Mouse (Mus musculus) midbrain, embryonic 11.5 days (tissue): ENCODE results near the gene Cntfr. TPM values are rescaled to one million over a fixed set of nuclear protein-coding genes. Genes with fewer than 3 reads are reported as not detected.
"Not testable (repeated sequence)": the region's sequence is repeated elsewhere in the genome, so short reads cannot be mapped to it uniquely, and the experiment has no call there.

ENCODE experiments used
- ATAC-seq: fragments of 200-750 bp; cut with Nextera tagmentation; 2 replicates; pipeline ENCODE4 v1.8.0; 2017; ENCODE audit warnings: moderate TSS enrichment, moderate library complexity; ENCODE audit not compliant: low FRiP score
- DNase-seq: peaks from one replicate; pipeline ENCODE4 v3.0.0; 2015; ENCODE audit warnings: low spot score; ENCODE audit errors: missing footprints
- H3K27ac ChIP-seq: fragments of 300-500 bp; sonication (generic); 2 replicates; pipeline ENCODE4 v1.5.1; 2014; ENCODE audit warnings: low read depth, low read length
- H3K27me3 ChIP-seq: fragments of 300-500 bp; sonication (generic); 2 replicates; pipeline ENCODE4 v1.6.1; 2014; ENCODE audit warnings: mild to moderate bottlenecking, low read length, moderate library complexity, mixed read lengths; ENCODE audit not compliant: control insufficient read depth, insufficient read depth
- H3K36me3 ChIP-seq: fragments of 300-500 bp; sonication (generic); 2 replicates; pipeline ENCODE4 v1.6.1; 2014; ENCODE audit warnings: mild to moderate bottlenecking, low read length, moderate library complexity, mixed read lengths; ENCODE audit not compliant: control insufficient read depth, insufficient read depth
- H3K4me1 ChIP-seq: fragments of 300-500 bp; sonication (generic); 2 replicates; pipeline ENCODE4 v1.6.1; 2014; ENCODE audit warnings: low read length; ENCODE audit not compliant: control insufficient read depth, insufficient read depth
- H3K4me2 ChIP-seq: fragments of 300-500 bp; sonication (generic); 2 replicates; pipeline ENCODE4 v1.6.1; 2014; ENCODE audit warnings: mild to moderate bottlenecking, moderate library complexity
- H3K4me3 ChIP-seq: fragments of 300-500 bp; sonication (generic); 2 replicates; pipeline ENCODE4 v1.5.1; 2014; ENCODE audit warnings: low read depth, low read length
- H3K9ac ChIP-seq: fragments of 300-500 bp; sonication (generic); 2 replicates; pipeline ENCODE4 v1.6.1; 2014; ENCODE audit warnings: low read length
- H3K9me3 ChIP-seq: fragments of 300-500 bp; sonication (generic); 2 replicates; pipeline ENCODE4 v1.6.1; 2016; ENCODE audit warnings: low read length; ENCODE audit not compliant: control insufficient read depth
- WGBS: fragments of 180-500 bp; shearing (Covaris S2); extraction: QIAGEN DNeasy Blood & Tissue Kit; methylation state at CpG from one replicate; pipeline ENCODE4 v1.1.7; 2014; 5-methylcytosine and 5-hydroxymethylcytosine counted together
- polyA plus RNA-seq: library from polyadenylated mRNA; unstranded; fragments of >200 nt; fragmentation: Nextera tagmentation; extraction: Ambion mirVana; gene quantifications from 2 replicates; pipeline ENCODE4 v1.2.1, GENCODE M21; 2014

The Cntfr gene
- polyA plus RNA-seq, 1 experiment from 2014 or later: 33.8 TPM

DNA sequence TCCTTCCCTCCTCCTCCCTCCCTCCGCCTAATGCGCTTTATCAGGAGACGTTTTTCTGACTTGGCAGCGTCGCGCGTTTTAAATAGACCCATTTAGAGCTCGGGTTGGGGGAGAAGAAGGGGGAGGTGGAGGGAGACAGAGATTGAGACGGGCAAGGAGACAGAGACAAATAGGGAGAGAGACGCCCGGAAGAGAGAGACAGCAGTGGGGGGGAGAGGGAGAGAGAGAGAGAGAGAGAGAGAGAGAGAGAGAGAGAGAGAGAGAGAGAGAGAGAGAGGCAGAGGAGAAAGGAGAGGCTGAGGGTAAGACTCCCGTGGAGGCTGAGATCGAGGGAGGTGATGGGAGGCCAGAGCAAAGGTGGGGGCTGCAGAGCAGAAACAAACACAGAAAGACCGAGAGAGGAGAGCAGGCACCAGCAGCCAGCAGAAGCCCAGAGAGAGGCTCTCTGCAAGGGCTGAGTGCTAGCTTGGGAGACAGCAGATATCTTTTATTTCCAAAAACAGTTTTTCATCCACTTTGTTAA lies 11.9 kb downstream of the Cntfr start:
- H3K36me3 ChIP-seq, H3K9me3 ChIP-seq, H3K4me3 ChIP-seq, H3K4me2 ChIP-seq, H3K9ac ChIP-seq, ATAC-seq, H3K27me3 ChIP-seq: not testable (repeated sequence)
- 1% methylated on average over 12 of the region's 14 CpGs for WGBS
- DNase-seq: peak; percentile 91
- peaks cover 27% of the 10 kb centered on the region for H3K4me1 ChIP-seq
- H3K27ac ChIP-seq: peak overlapping the region; percentile 72

DNA sequence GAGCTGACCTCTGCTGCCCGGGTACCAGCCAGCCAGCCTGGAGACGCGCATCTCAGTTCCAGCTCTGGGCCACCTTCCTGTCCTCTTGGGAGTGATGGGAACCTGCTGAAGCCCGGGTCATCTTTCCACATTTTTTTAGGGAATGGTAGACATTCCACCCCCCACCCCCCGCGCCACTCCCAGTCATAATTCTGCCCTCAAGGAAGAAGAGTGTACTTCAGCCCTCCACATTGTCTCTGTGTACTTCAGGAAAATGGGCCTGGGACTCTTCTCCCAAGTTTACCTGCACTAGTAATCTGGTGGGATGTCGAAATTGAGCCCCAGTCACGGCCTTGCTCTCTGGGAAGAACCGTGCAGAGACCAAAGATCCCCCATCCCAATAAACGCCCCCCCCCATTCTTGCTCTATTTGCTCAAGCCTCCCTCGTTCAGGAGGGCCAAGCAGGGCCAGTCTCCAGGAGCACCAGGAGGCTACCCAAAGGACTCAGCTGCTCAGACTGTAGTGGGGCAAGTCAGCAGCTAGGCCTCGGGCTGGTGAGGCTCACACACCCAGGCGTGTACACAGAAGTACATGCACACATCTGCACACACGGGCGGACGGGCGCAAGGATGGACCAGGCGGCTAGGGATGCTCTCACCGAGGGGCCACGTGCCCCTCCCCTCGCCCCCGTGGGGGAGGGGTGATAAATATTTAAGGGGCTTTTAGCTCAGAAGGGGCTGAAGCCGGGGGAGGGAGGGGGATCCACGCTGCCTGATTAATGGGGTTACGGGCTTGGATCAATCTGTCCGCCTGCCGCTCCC lies 12.6 kb downstream of the Cntfr start:
- not testable (repeated sequence) for H3K36me3 ChIP-seq, H3K9me3 ChIP-seq, H3K27me3 ChIP-seq, H3K4me3 ChIP-seq
- peak; percentile 94 for DNase-seq
- H3K4me2 ChIP-seq: peak overlapping the region; percentile 30
- under 1% methylated on average over 19 of the region's 27 CpGs for WGBS
- ATAC-seq: peak; percentile 68
- peaks cover 34% of the 10 kb centered on the region for H3K4me1 ChIP-seq
- H3K9ac ChIP-seq: peak overlapping the region; percentile 47; the same call in 1 of the 2 replicates
- peak overlapping the region; percentile 88 for H3K27ac ChIP-seq

DNA sequence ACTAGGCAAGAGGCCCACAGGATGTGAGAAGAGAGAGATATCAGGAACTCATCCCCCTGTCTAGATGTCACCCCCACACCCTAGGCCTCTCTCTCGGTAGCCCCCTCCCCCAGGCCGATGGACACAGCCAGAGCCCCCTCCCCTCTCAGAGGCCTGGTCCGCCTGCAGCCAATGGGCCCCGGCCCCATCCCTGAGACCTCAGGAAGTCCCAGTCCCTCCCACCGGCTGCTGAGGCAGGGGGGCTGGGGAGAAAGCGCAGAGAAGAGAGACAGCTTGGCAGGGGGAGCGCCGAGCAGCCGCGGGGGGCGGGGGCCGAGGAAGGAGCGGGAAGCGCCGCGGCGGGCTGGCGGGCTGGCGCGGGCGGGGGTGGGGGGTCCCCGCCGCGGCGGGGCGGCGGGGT lies 13.6 kb downstream of the Cntfr start:
- Histone ChIP-seq H3K4me1 (peaks cover 44% of the 10 kb centered on the region), H3K4me2 (peak overlapping the region; percentile 38), H3K27ac (peak overlapping the region; percentile 68)
- ATAC-seq: peak; percentile 56
- 0% methylated on average over 8 of the region's 27 CpGs for WGBS
- not testable (repeated sequence) for H3K27me3 ChIP-seq, H3K9me3 ChIP-seq, H3K9ac ChIP-seq, DNase-seq, H3K4me3 ChIP-seq, H3K36me3 ChIP-seq

DNA sequence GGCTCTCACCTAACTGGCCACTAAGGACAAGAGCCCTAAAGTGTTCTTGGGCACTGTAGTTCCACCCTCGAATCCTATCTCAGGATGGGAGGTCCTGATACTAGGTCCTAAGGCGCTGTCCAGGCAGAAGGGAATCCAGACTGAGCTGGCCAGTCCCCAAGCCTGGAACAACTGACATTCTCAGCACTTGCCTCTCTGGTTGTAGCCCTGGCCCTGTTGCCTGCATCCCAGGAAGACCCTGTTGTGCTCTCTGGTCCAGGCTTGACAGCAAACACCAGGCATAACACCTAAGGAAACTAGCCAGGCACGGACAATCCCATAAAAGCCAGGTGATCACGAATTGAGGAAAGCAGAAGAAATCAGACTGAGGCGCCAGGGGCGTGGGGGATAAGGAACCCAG lies 14.1 kb downstream of the Cntfr start:
- WGBS: 17% methylated on average over 6 of the region's 6 CpGs
- Histone ChIP-seq H3K4me1 (peaks cover 49% of the 10 kb centered on the region), H3K9ac (peak overlapping the region; percentile 60), H3K4me3 (0 out of 2 replicates have a peak overlapping the region, but pooled peaks have one; percentile 5), H3K36me3 (peaks cover 7% of the 10 kb centered on the region), H3K27ac (peak overlapping the region; percentile 68), H3K4me2 (peak overlapping the region; percentile 38), H3K9me3 (no peaks in the 10 kb centered on the region), H3K27me3 (no peaks in the 10 kb centered on the region)
- ATAC-seq (no peak), DNase-seq (peak; percentile 90)

DNA sequence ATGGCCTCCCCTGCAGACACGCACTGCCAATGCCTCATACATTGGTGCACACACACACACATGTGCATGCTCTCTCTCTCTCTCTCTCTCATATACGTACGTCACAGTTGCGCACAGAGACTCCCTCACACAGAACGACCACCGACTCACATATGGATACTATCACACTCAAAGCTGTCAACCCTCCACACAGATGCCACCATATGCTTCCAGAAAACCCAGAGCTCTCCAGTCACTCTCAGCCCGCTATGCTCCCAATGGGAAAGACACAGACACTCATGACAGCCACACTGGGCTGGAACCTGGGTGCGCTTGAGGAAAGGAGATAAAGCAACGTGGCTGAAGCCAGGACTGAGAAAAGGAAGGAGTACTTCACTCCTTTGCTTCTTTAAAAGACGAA lies 14.9 kb downstream of the Cntfr start:
- peaks cover 7% of the 10 kb centered on the region for H3K36me3 ChIP-seq
- 87% methylated on average over 10 of the region's 10 CpGs for WGBS
- H3K9me3 ChIP-seq: no peaks in the 10 kb centered on the region
- no peaks in the 10 kb centered on the region for H3K27me3 ChIP-seq
- H3K4me1 ChIP-seq: peaks cover 58% of the 10 kb centered on the region
- no peak for DNase-seq
- H3K9ac ChIP-seq: peak overlapping the region; percentile 60
- H3K4me3 ChIP-seq: no peak overlapping the region
- no peak for ATAC-seq
- H3K4me2 ChIP-seq: no peak overlapping the region
- H3K27ac ChIP-seq: no peak overlapping the region

- no peak overlapping the region for H3K4me2 ChIP-seq
- no peak overlapping the region for H3K4me3 ChIP-seq
- H3K27me3 ChIP-seq: no peaks in the 10 kb centered on the region
- H3K4me1 ChIP-seq: peaks cover 64% of the 10 kb centered on the region
- H3K9me3 ChIP-seq: no peaks in the 10 kb centered on the region
- WGBS: 73% methylated on average over 4 of the region's 4 CpGs
- ATAC-seq (no peak), DNase-seq (no peak)
- no peak overlapping the region for H3K9ac ChIP-seq
- H3K36me3 ChIP-seq: peaks cover 7% of the 10 kb centered on the region
- H3K27ac ChIP-seq: no peak overlapping the region
Observed at GRCm38 (mm10) chr4:41681176-41681575, 15.7 kb downstream of the Cntfr start.

DNA sequence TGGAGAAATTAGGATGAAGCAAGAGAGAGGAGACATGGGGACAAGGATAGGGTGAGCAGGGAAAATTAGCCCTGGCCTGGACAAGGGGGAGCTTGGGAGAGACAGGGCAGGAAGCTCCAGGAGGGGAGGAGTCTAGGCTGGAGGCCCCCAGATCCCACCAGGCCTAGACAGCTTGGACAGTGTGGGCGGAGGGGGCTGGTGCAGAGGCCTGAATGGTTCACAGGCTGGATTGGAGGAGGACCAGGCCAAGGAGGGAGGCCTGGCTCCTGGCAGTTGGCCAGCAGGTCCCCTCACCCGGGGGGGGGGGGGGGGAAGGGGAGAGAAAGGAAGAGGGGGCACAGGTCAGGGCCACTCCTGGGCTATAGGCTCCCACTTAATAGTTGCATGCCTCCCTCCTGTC lies 17.6 kb downstream of the Cntfr start:
- WGBS: 80% methylated on average over 1 of the region's 2 CpGs
- Histone ChIP-seq H3K27me3 (no peaks in the 10 kb centered on the region), H3K36me3 (peaks cover 11% of the 10 kb centered on the region), H3K4me3 (no peak overlapping the region), H3K4me2 (no peak overlapping the region), H3K9me3 (no peaks in the 10 kb centered on the region), H3K9ac (0 out of 2 replicates have a peak overlapping the region, but pooled peaks have one; percentile 36), H3K4me1 (peaks cover 62% of the 10 kb centered on the region), H3K27ac (peak overlapping the region; percentile 56; the same call in 1 of the 2 replicates)
- ATAC-seq: no peak
- DNase-seq: no peak

DNA sequence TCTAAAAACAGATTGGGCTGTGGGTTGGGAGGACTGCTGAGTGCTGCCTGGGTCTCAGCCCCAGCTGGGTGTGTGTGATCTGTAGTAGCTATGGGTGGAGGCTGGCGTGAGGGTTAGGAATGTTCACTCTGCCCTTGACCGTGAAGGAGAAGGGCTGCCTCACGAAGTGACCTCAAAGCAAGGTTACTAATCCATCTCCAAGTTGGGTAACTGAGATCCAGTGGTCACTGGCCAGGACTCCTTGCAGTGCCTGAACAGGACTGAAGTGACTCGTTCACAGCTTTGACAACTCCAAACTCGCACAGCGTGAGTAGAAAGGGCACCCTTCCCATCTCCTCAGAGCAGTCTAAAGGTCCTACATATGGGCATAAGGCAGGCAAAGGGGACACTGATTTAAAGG lies 18.0 kb downstream of the Cntfr start:
- H3K36me3 ChIP-seq: peaks cover 12% of the 10 kb centered on the region
- no peak overlapping the region for H3K4me3 ChIP-seq
- no peak for DNase-seq
- 66% methylated on average over 6 of the region's 6 CpGs for WGBS
- H3K9me3 ChIP-seq: no peaks in the 10 kb centered on the region
- H3K27me3 ChIP-seq: no peaks in the 10 kb centered on the region
- no peak overlapping the region for H3K4me2 ChIP-seq
- no peak overlapping the region for H3K27ac ChIP-seq
- ATAC-seq: no peak
- H3K9ac ChIP-seq: 0 out of 2 replicates have a peak overlapping the region, but pooled peaks have one; percentile 36
- H3K4me1 ChIP-seq: peaks cover 60% of the 10 kb centered on the region

GRCm38 (mm10) chr4:41677006-41677629 lies 19.8 kb downstream of the Cntfr start:
- Histone ChIP-seq H3K4me3 (no peak overlapping the region), H3K9ac (0 out of 2 replicates have a peak overlapping the region, but pooled peaks have one; percentile 42), H3K27ac (no peak overlapping the region), H3K4me1 (peaks cover 66% of the 10 kb centered on the region), H3K36me3 (peaks cover 14% of the 10 kb centered on the region), H3K4me2 (no peak overlapping the region), H3K9me3 (no peaks in the 10 kb centered on the region), H3K27me3 (no peaks in the 10 kb centered on the region)
- ATAC-seq: peak; percentile 39; the same call in 1 of the 2 replicates
- WGBS: 57% methylated on average over 13 of the region's 13 CpGs
- DNase-seq: no peak
